Mouse (Mus musculus) gastrocnemius, postnatal 25 days (tissue): ENCODE measurements around the gene Batf3. TPM values are rescaled to one million over a fixed set of nuclear protein-coding genes. Genes with fewer than 3 reads are reported as not detected.

Source experiments
- DNase-seq: peaks from one replicate; pipeline ENCODE4 v3.0.0; 2022
- long read RNA-seq, 2 experiments: library from polyadenylated mRNA; stranded (forward); transcript quantifications; one replicate each; pipeline ENCODE4 v2.0.0; 2021
- total RNA-seq, 2 experiments: library from RNA; stranded (reverse); gene quantifications; 1 replicate in 1 of 2; 2 replicates in 1 of 2; pipeline ENCODE4 v1.2.3; 2021

Batf3 gene
- total RNA-seq = under 1 TPM in 1 of 2 experiments, not detected in 1; 0.43 TPM
- long read RNA-seq, experiment 1 = 0 reads
- long read RNA-seq, experiment 2 = 0 reads

GRCm38 (mm10) chr1:191097802-191098747 lies at the start of gene Batf3:
Gene Batf3 (plus strand): TSS chr1:191097847.
- DNase-seq = peak; percentile 22

- DNase-seq = no peak
Measured at GRCm38 (mm10) chr1:191053555-191053954, 44.1 kb upstream of the Batf3 start.

GRCm38 (mm10) chr1:191054870-191055532 lies 42.6 kb upstream of the Batf3 start:
- no peak for DNase-seq

GRCm38 (mm10) chr1:191055533-191055873 lies 42.1 kb upstream of the Batf3 start:
- DNase-seq = no peak

GRCm38 (mm10) chr1:191057461-191057860 lies 40.2 kb upstream of the Batf3 start:
- no peak for DNase-seq

- DNase-seq = no peak
Measured at GRCm38 (mm10) chr1:191062241-191062780, 35.3 kb upstream of the Batf3 start.

GRCm38 (mm10) chr1:191062781-191063485 lies 34.7 kb upstream of the Batf3 start, which contains the start of the genes Tatdn3 and Nsl1:
Gene Tatdn3 (minus strand): TSS chr1:191062932.
Gene Nsl1 (plus strand): TSS chr1:191063012.
- DNase-seq = peak; percentile 85

- DNase-seq = no peak
Measured at GRCm38 (mm10) chr1:191063700-191064099, 33.9 kb upstream of the Batf3 start.

GRCm38 (mm10) chr1:191064535-191064934 lies 33.1 kb upstream of the Batf3 start:
- DNase-seq = no peak

- no peak for DNase-seq
Measured at GRCm38 (mm10) chr1:191065188-191065587, 32.5 kb upstream of the Batf3 start.

- DNase-seq = no peak
Measured at GRCm38 (mm10) chr1:191068377-191068776, 29.3 kb upstream of the Batf3 start.

- no peak for DNase-seq
Measured at GRCm38 (mm10) chr1:191070259-191070658, 27.4 kb upstream of the Batf3 start.

GRCm38 (mm10) chr1:191071613-191072012 lies 26.0 kb upstream of the Batf3 start:
- no peak for DNase-seq

- no peak for DNase-seq
Measured at GRCm38 (mm10) chr1:191072329-191072913, 25.2 kb upstream of the Batf3 start.

GRCm38 (mm10) chr1:191073001-191073400 lies 24.6 kb upstream of the Batf3 start:
- DNase-seq = peak; percentile 27

- DNase-seq = no peak
Measured at GRCm38 (mm10) chr1:191073486-191073885, 24.2 kb upstream of the Batf3 start.

GRCm38 (mm10) chr1:191075199-191075883 lies 22.3 kb upstream of the Batf3 start:
- peak; percentile 21 for DNase-seq

- no peak for DNase-seq
Measured at GRCm38 (mm10) chr1:191083230-191083629, 14.4 kb upstream of the Batf3 start.

- no peak for DNase-seq
Measured at GRCm38 (mm10) chr1:191084951-191085559, 12.6 kb upstream of the Batf3 start.

GRCm38 (mm10) chr1:191085597-191085996 lies 12.1 kb upstream of the Batf3 start:
- no peak for DNase-seq
